Mouse (Mus musculus) midbrain, embryonic 16.5 days (tissue): ENCODE data around the gene Zbtb20. TPM values are rescaled to one million over a fixed set of nuclear protein-coding genes. Genes with fewer than 3 reads are reported as not detected.
A peak's percentile ranks its signal among the peaks of the same experiment; 100 is the strongest.
"Not testable (repeated sequence)": the region's sequence is repeated elsewhere in the genome, so short reads cannot be mapped to it uniquely, and the experiment has no call there.

Experiments used
- ATAC-seq: fragments of 200-750 bp; cut with Nextera tagmentation; 2 replicates; pipeline ENCODE4 v1.8.0; 2017; ENCODE audit warnings: moderate TSS enrichment
- H3K27ac ChIP-seq: fragments of 300-500 bp; sonication (generic); 2 replicates; pipeline ENCODE4 v1.5.1; 2014; ENCODE audit warnings: mild to moderate bottlenecking, low read length, mixed read lengths
- H3K27me3 ChIP-seq: fragments of 300-500 bp; sonication (generic); 2 replicates; pipeline ENCODE4 v1.6.1; 2014; ENCODE audit warnings: low read depth, low read length, mixed read lengths; ENCODE audit not compliant: control insufficient read depth, insufficient read depth
- H3K36me3 ChIP-seq: fragments of 300-500 bp; sonication (generic); 2 replicates; pipeline ENCODE4 v1.6.1; 2014; ENCODE audit warnings: mild to moderate bottlenecking, low read length, moderate library complexity, mixed read lengths; ENCODE audit not compliant: control insufficient read depth, insufficient read depth
- H3K4me1 ChIP-seq: fragments of 300-500 bp; sonication (generic); 2 replicates; pipeline ENCODE4 v1.6.1; 2014; ENCODE audit warnings: mild to moderate bottlenecking, low read length, mixed read lengths; ENCODE audit not compliant: control insufficient read depth, insufficient read depth
- H3K4me2 ChIP-seq: fragments of 300-500 bp; sonication (generic); 2 replicates; pipeline ENCODE4 v1.6.1; 2014; ENCODE audit warnings: mild to moderate bottlenecking, low read length, mixed read lengths
- H3K4me3 ChIP-seq: fragments of 300-500 bp; sonication (generic); 2 replicates; pipeline ENCODE4 v1.5.1; 2014; ENCODE audit warnings: low read depth, mild to moderate bottlenecking, low read length, moderate library complexity, mixed read lengths
- H3K9ac ChIP-seq: fragments of 300-500 bp; sonication (generic); 2 replicates; pipeline ENCODE4 v1.6.1; 2014; ENCODE audit warnings: low read depth, low read length, mixed read lengths
- H3K9me3 ChIP-seq: fragments of 300-500 bp; sonication (generic); replicated peaks from 2 replicates; pipeline ENCODE4 v1.6.1; 2014; ENCODE audit warnings: mild to moderate bottlenecking, low read length, mixed read lengths; ENCODE audit not compliant: control insufficient read depth, poor library complexity, severe bottlenecking
- WGBS: fragments of 180-500 bp; shearing (Covaris S2); extraction: QIAGEN DNeasy Blood & Tissue Kit; methylation state at CpG from one replicate; pipeline ENCODE4 v1.1.7; 2014; 5-methylcytosine and 5-hydroxymethylcytosine counted together
- polyA plus RNA-seq: library from polyadenylated mRNA; unstranded; fragments of >200 nt; fragmentation: Nextera tagmentation; extraction: Ambion mirVana; gene quantifications from 2 replicates; pipeline ENCODE4 v1.2.1, GENCODE M21; 2015

The Zbtb20 gene
- polyA plus RNA-seq, 1 experiment from 2014 or later: 60.7 TPM

- H3K9me3 ChIP-seq: no peaks in the 10 kb centered on the region
- no peak overlapping the region for H3K4me3 ChIP-seq
- no peaks in the 10 kb centered on the region for H3K27me3 ChIP-seq
- H3K27ac ChIP-seq: no peak overlapping the region
- peaks cover 3% of the 10 kb centered on the region; the same call in 1 of the 2 replicates for H3K4me1 ChIP-seq
- no peak overlapping the region for H3K4me2 ChIP-seq
- no peaks in the 10 kb centered on the region for H3K36me3 ChIP-seq
- H3K9ac ChIP-seq: no peak overlapping the region
- WGBS: 38% methylated on average over 8 of the region's 8 CpGs
- peak; percentile 92 for ATAC-seq
These were observed 38.9 kb downstream of the Zbtb20 start for GRCm38 (mm10) chr16:42914457-42915085.

DNA sequence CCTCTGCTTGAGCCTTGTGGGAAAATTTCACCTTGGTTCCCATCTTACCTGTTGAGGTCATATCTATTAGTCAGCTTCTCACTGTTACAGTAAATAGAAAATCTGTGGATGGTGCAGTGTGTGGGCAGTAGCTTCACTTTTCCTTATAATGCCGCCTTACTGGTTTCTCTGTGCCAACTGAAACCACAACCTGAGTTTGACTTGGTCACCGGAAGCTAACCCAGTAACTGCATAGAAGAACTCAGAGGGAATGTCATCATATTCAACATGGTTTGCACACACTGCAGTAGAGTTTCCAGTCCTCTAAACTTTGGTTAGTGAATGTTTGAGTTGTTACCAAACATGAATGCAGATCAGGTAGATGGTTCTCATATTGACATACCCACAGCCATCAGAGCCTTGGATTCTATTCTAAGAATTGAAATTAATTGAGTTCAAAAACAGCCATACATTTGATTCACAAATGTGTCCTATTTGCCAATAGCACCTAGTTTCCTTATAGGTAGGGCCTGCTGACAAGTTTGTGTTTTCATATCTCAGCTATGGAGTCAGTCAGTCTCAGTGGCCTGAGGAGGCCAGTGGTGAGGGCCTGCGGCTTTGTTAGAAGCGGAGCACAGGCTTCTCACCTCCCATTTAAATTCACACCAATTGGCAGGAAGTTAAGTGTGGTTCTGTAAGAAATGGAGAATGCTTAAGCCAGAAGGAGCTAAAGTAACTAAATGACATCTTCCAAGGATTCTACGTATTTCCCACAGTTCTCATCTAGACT lies 44.5 kb downstream of the Zbtb20 start:
- no peak overlapping the region for H3K9ac ChIP-seq
- H3K36me3 ChIP-seq: no peaks in the 10 kb centered on the region
- H3K9me3 ChIP-seq: no peaks in the 10 kb centered on the region
- H3K4me1 ChIP-seq: no peaks in the 10 kb centered on the region
- no peak for ATAC-seq
- H3K27me3 ChIP-seq: no peaks in the 10 kb centered on the region
- H3K4me2 ChIP-seq: no peak overlapping the region
- no peak overlapping the region for H3K4me3 ChIP-seq
- 94% methylated on average over 5 of the region's 5 CpGs for WGBS
- H3K27ac ChIP-seq: no peak overlapping the region

- no peak overlapping the region for H3K4me2 ChIP-seq
- no peaks in the 10 kb centered on the region for H3K9me3 ChIP-seq
- H3K27ac ChIP-seq: no peak overlapping the region
- no peak for ATAC-seq
- no peaks in the 10 kb centered on the region for H3K4me1 ChIP-seq
- H3K9ac ChIP-seq: no peak overlapping the region
- no peaks in the 10 kb centered on the region for H3K27me3 ChIP-seq
- H3K4me3 ChIP-seq: no peak overlapping the region
- no peaks in the 10 kb centered on the region for H3K36me3 ChIP-seq
- WGBS: 63% methylated on average over 4 of the region's 4 CpGs
These were observed 45.8 kb downstream of the Zbtb20 start for GRCm38 (mm10) chr16:42921436-42921835.

DNA sequence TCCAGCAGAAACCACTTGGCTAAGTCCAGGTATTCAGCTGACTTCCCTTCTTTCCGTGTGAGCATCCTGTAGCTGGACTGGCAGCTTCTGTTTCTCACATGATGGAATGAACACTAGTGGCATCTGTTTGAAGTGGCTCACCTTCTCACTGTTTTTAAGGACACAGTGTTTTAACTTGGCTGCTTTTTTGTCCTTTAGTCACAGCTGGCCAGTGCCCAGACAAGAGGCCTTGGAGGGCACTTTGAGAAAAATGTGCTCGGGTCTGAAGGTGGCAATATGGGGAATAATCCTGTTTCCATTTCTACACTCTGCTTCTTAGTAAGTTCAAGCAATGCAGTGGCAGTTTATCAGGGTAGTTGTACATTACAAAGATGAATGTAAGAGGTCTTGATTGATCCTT lies 62.5 kb downstream of the Zbtb20 start:
- ATAC-seq: no peak
- H3K36me3 ChIP-seq: no peaks in the 10 kb centered on the region
- H3K4me2 ChIP-seq: no peak overlapping the region
- H3K9me3 ChIP-seq: no peaks in the 10 kb centered on the region
- no peak overlapping the region for H3K9ac ChIP-seq
- no peak overlapping the region for H3K4me3 ChIP-seq
- WGBS: 68% methylated on average over 2 of the region's 2 CpGs
- no peak overlapping the region for H3K27ac ChIP-seq
- H3K27me3 ChIP-seq: no peaks in the 10 kb centered on the region
- no peaks in the 10 kb centered on the region for H3K4me1 ChIP-seq

DNA sequence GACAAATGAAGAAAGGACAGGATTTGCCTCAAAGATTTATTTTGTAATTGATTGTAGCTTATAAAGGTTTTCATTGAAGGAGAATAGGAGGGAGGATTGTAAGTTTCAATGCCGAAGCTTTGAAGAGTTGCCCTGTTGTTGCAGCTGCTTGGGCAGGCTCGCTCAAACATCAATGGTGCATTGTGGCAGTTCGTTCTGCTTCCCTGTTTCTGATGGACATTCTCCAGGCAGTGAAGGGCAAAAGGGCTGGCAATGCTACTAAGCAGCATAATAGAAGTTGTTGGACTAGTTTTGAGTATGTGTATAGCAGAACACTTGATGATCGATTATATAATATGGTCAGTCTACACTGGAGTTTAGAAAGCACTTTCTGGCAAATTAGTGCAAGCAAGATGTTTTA lies 71.3 kb downstream of the Zbtb20 start:
- 22% methylated on average over 4 of the region's 4 CpGs for WGBS
- no peaks in the 10 kb centered on the region for H3K36me3 ChIP-seq
- no peak overlapping the region for H3K4me2 ChIP-seq
- H3K9me3 ChIP-seq: no peaks in the 10 kb centered on the region
- no peaks in the 10 kb centered on the region for H3K4me1 ChIP-seq
- H3K9ac ChIP-seq: no peak overlapping the region
- no peak for ATAC-seq
- no peak overlapping the region for H3K27ac ChIP-seq
- no peak overlapping the region for H3K4me3 ChIP-seq
- no peaks in the 10 kb centered on the region for H3K27me3 ChIP-seq

DNA sequence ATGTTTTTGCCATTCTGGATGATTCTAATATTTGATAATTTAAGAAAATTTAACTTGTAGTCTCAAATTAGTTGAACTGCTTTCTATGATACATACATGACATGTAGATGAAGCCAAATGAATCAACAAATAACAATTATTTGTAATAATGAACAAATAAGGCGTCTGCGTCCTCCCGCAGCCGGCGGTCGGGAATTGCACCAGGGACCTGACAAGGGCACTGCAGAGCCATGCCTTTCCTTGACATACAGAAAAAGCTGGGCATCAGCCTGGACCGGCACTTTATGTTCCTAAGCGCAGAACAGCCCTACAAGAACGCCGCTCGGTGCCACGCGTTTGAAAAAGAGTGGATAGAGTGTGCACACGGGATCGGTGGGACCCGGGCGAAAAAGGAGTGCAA lies 79.7 kb downstream of the Zbtb20 start:
- not testable (repeated sequence) for H3K4me3 ChIP-seq, H3K9ac ChIP-seq, ATAC-seq, H3K4me1 ChIP-seq, H3K27me3 ChIP-seq, H3K9me3 ChIP-seq, H3K27ac ChIP-seq, H3K36me3 ChIP-seq, H3K4me2 ChIP-seq
- WGBS: 96% methylated on average over 17 of the region's 17 CpGs

GRCm38 (mm10) chr16:42972872-42973271 lies 97.2 kb downstream of the Zbtb20 start:
- Histone ChIP-seq H3K9ac (no peak overlapping the region), H3K4me3 (no peak overlapping the region), H3K27me3 (no peaks in the 10 kb centered on the region), H3K27ac (no peak overlapping the region), H3K36me3 (no peaks in the 10 kb centered on the region), H3K4me2 (no peak overlapping the region), H3K4me1 (no peaks in the 10 kb centered on the region), H3K9me3 (no peaks in the 10 kb centered on the region)
- 95% methylated on average over 2 of the region's 2 CpGs for WGBS
- ATAC-seq: no peak

GRCm38 (mm10) chr16:42998896-42999295 lies 123.2 kb downstream of the Zbtb20 start:
- 88% methylated on average over 1 of the region's 1 CpGs for WGBS
- Histone ChIP-seq H3K27ac (no peak overlapping the region), H3K4me3 (no peak overlapping the region), H3K9me3 (no peaks in the 10 kb centered on the region), H3K27me3 (no peaks in the 10 kb centered on the region), H3K36me3 (no peaks in the 10 kb centered on the region), H3K4me2 (no peak overlapping the region), H3K4me1 (no peaks in the 10 kb centered on the region), H3K9ac (no peak overlapping the region)
- no peak for ATAC-seq

DNA sequence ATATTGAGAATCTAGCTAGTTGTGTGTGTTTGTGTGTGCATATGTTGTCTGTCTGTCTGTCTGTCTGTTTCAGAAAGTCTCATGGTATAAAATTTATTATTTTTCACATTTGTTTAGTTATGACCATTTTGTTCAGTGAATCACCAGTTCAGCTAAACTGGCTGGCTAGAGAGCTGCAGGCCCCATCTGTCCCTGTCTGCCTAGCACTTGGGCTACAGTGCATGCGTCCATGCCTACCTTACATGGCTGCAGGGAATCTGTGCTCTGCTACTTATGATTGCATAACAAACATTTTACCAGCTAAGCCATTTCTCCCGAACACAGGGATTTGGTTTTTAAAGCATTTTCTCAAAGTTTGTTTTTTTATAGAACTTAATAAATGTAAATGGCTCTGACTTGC lies 150.7 kb downstream of the Zbtb20 start:
- no peak overlapping the region for H3K27ac ChIP-seq
- 73% methylated on average over 2 of the region's 2 CpGs for WGBS
- no peaks in the 10 kb centered on the region for H3K9me3 ChIP-seq
- no peaks in the 10 kb centered on the region for H3K36me3 ChIP-seq
- no peaks in the 10 kb centered on the region for H3K4me1 ChIP-seq
- H3K9ac ChIP-seq: no peak overlapping the region
- H3K4me2 ChIP-seq: no peak overlapping the region
- no peak for ATAC-seq
- H3K27me3 ChIP-seq: no peaks in the 10 kb centered on the region
- H3K4me3 ChIP-seq: no peak overlapping the region
